Mouse (Mus musculus) midbrain, postnatal 0 days (tissue): Measurements from ENCODE around the gene Golt1a. TPM values are rescaled to one million over a fixed set of nuclear protein-coding genes. Genes with fewer than 3 reads are reported as not detected.

Experiments used
- ATAC-seq: fragments of 200-750 bp; cut with Nextera tagmentation; 2 replicates; pipeline ENCODE4 v1.8.0; 2017; ENCODE audit warnings: moderate number of reproducible peaks, mild to moderate bottlenecking, moderate TSS enrichment, moderate library complexity; ENCODE audit not compliant: low FRiP score
- DNase-seq: peaks from one replicate; pipeline ENCODE4 v3.0.0-alpha.2; 2015; ENCODE audit warnings: low spot score
- H3K27ac ChIP-seq: fragments of 300-500 bp; sonication (generic); 2 replicates; pipeline ENCODE4 v1.5.1; 2014; ENCODE audit warnings: low read depth, mild to moderate bottlenecking, low read length, mixed read lengths
- H3K27me3 ChIP-seq: fragments of 300-500 bp; sonication (generic); 2 replicates; pipeline ENCODE4 v1.6.1; 2014; ENCODE audit warnings: low read length, control low read depth, mixed read lengths; ENCODE audit not compliant: insufficient read depth
- H3K36me3 ChIP-seq: fragments of 300-500 bp; sonication (generic); 2 replicates; pipeline ENCODE4 v1.6.1; 2014; ENCODE audit warnings: low read length, control low read depth, mixed read lengths; ENCODE audit not compliant: insufficient read depth
- H3K4me1 ChIP-seq: fragments of 300-500 bp; sonication (generic); 2 replicates; pipeline ENCODE4 v1.6.1; 2014; ENCODE audit warnings: mild to moderate bottlenecking, control low read depth, antibody characterized with exemption, low read length, mixed read lengths; ENCODE audit not compliant: insufficient read depth
- H3K4me2 ChIP-seq: fragments of 300-500 bp; sonication (generic); 2 replicates; pipeline ENCODE4 v1.6.1; 2014; ENCODE audit warnings: low read depth, mild to moderate bottlenecking, low read length, mixed read lengths; ENCODE audit not compliant: poor library complexity, severe bottlenecking
- H3K4me3 ChIP-seq: fragments of 300-500 bp; sonication (generic); 2 replicates; pipeline ENCODE4 v1.5.1; 2014; ENCODE audit warnings: low read depth, mild to moderate bottlenecking, low read length, moderate library complexity
- H3K9ac ChIP-seq: fragments of 300-500 bp; sonication (generic); replicated peaks from 2 replicates; pipeline ENCODE4 v1.6.1; 2014; ENCODE audit warnings: mild to moderate bottlenecking, low read length, moderate library complexity, mixed read lengths; ENCODE audit not compliant: poor library complexity, severe bottlenecking
- H3K9me3 ChIP-seq: fragments of 300-500 bp; sonication (generic); 2 replicates; pipeline ENCODE4 v1.6.1; 2016; ENCODE audit warnings: low read length, control low read depth
- CTCF ChIP-seq: IDR thresholded peaks from 2 replicates; pipeline ENCODE4 v1.5.1; 2016; ENCODE audit warnings: antibody characterized with exemption, mild to moderate bottlenecking
- WGBS: fragments of 180-500 bp; shearing (Covaris S2); extraction: QIAGEN DNeasy Blood & Tissue Kit; methylation state at CpG from one replicate; pipeline ENCODE4 v1.1.7; 2014; 5-methylcytosine and 5-hydroxymethylcytosine counted together
- polyA plus RNA-seq: library from polyadenylated mRNA; unstranded; fragments of >200 nt; fragmentation: Nextera tagmentation; extraction: Ambion mirVana; gene quantifications from 2 replicates; pipeline ENCODE4 v1.2.1, GENCODE M21; 2015
- total RNA-seq: library from RNA; depleted of rRNA; stranded (reverse); fragments of >200 nt; gene quantifications from 2 replicates; pipeline ENCODE4 v1.2.3, GENCODE M21; 2014

Gene Golt1a
- total and polyA plus RNA-seq, 2 experiments from 2014 or later = not detected

GRCm38 (mm10) chr1:133278946-133279631 is 30.5 kb upstream of the Golt1a start:
- no peak overlapping the region for H3K4me3 ChIP-seq
- no peak for ATAC-seq
- no peak overlapping the region for H3K4me2 ChIP-seq
- 61% methylated on average over 15 of the region's 15 CpGs for WGBS
- no peak for TF ChIP-seq CTCF
- H3K36me3 ChIP-seq = peaks cover 53% of the 10 kb centered on the region
- H3K4me1 ChIP-seq = no peaks in the 10 kb centered on the region
- H3K9me3 ChIP-seq = no peaks in the 10 kb centered on the region
- H3K27me3 ChIP-seq = no peaks in the 10 kb centered on the region
- H3K27ac ChIP-seq = 0 out of 2 replicates have a peak overlapping the region, but pooled peaks have one; percentile 38
- 0 out of 2 replicates have a peak overlapping the region, but pooled peaks have one; percentile 29 for H3K9ac ChIP-seq
- no peak for DNase-seq

DNA sequence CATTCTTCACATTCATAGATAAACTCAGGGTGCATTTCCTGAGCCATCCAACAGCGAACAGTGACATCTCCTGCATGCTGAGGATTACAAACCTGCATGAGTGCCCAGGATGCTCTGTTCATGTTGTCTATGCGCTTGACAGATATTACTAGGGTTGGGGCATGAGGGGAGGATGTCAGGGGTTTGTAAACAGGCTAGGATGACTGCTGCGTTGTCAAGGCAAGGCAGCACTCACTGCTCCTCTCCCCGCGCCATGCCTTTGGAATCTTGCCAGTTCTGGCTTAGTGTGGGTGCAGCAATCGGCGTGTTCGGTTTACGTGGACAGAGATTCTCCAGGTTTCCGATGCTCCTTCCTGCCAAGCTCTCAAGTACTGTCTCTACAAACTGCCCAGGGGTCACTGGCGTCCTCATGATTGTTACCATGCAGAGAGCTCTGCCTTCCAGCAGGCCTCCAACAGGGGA is 29.9 kb upstream of the Golt1a start:
- H3K36me3 ChIP-seq = peaks cover 47% of the 10 kb centered on the region

DNA sequence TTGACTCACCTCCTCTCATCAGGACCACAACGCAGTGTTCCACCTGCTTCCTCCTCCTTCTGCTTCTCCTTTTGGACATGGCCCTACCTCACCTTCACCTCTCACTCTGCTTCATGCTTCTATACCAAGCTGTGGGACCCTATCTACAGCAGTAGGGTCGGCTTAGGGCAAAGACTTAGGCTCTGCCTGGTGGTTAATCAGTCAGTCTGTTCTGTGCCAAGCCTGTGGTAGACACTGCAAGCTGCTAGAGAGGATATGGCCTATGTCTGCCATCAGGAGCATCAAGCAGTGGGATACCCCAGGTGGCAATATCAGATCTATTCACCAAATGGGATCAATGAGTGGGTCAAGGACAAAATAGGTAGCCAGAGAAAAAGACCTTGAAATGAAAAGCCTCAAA is 29.1 kb upstream of the Golt1a start:
- no peaks in the 10 kb centered on the region for H3K9me3 ChIP-seq

More for the DNA sequence above, 29.9 kb upstream of the Golt1a start:
- WGBS = 60% methylated on average over 11 of the region's 11 CpGs
- 0 out of 2 replicates have a peak, but pooled peaks have one; percentile 35 for ATAC-seq
- Histone ChIP-seq H3K4me3 (no peak overlapping the region), H3K9ac (0 out of 2 replicates have a peak overlapping the region, but pooled peaks have one; percentile 29), H3K27ac (no peak overlapping the region), H3K4me2 (no peak overlapping the region), H3K4me1 (no peaks in the 10 kb centered on the region), H3K27me3 (no peaks in the 10 kb centered on the region), H3K9me3 (no peaks in the 10 kb centered on the region)
- peak; percentile 21 for TF ChIP-seq CTCF
- peak; percentile 27 for DNase-seq

GRCm38 (mm10) chr1:133285907-133286306 is 23.7 kb upstream of the Golt1a start:
- ATAC-seq (no peak), DNase-seq (no peak)
- 91% methylated on average over 7 of the region's 7 CpGs for WGBS
- H3K36me3 ChIP-seq = peaks cover 69% of the 10 kb centered on the region
- no peak overlapping the region for H3K27ac ChIP-seq
- H3K4me2 ChIP-seq = no peak overlapping the region
- H3K9ac ChIP-seq = no peak overlapping the region
- no peak overlapping the region for H3K4me3 ChIP-seq
- H3K4me1 ChIP-seq = no peaks in the 10 kb centered on the region
- no peaks in the 10 kb centered on the region for H3K27me3 ChIP-seq
- no peak for TF ChIP-seq CTCF
- H3K9me3 ChIP-seq = no peaks in the 10 kb centered on the region

More for the DNA sequence above, 29.1 kb upstream of the Golt1a start:
- Histone ChIP-seq H3K36me3 (peaks cover 48% of the 10 kb centered on the region), H3K4me1 (no peaks in the 10 kb centered on the region), H3K27ac (no peak overlapping the region), H3K4me2 (no peak overlapping the region), H3K27me3 (no peaks in the 10 kb centered on the region), H3K4me3 (no peak overlapping the region), H3K9ac (no peak overlapping the region)
- no peak for TF ChIP-seq CTCF
- ATAC-seq (no peak), DNase-seq (no peak)
- WGBS = 96% methylated on average over 2 of the region's 2 CpGs

GRCm38 (mm10) chr1:133287051-133287450 is 22.5 kb upstream of the Golt1a start:
- Histone ChIP-seq H3K27me3 (no peaks in the 10 kb centered on the region), H3K4me3 (no peak overlapping the region), H3K4me1 (no peaks in the 10 kb centered on the region), H3K36me3 (peaks cover 66% of the 10 kb centered on the region), H3K27ac (no peak overlapping the region), H3K4me2 (no peak overlapping the region), H3K9me3 (no peaks in the 10 kb centered on the region), H3K9ac (no peak overlapping the region)
- DNase-seq = no peak
- ATAC-seq = no peak
- WGBS = 86% methylated on average over 4 of the region's 4 CpGs
- no peak for TF ChIP-seq CTCF

GRCm38 (mm10) chr1:133287880-133288279 is 21.7 kb upstream of the Golt1a start:
- Histone ChIP-seq H3K27ac (no peak overlapping the region), H3K4me2 (no peak overlapping the region), H3K4me1 (no peaks in the 10 kb centered on the region), H3K4me3 (no peak overlapping the region), H3K9me3 (no peaks in the 10 kb centered on the region), H3K9ac (no peak overlapping the region), H3K27me3 (no peaks in the 10 kb centered on the region), H3K36me3 (peaks cover 63% of the 10 kb centered on the region)
- WGBS = 95% methylated on average over 12 of the region's 12 CpGs
- ATAC-seq = no peak
- no peak for DNase-seq
- TF ChIP-seq CTCF = no peak
